Mouse (Mus musculus) gastrocnemius, postnatal 10 days (tissue): Measurements from ENCODE around the gene Nfya. TPM values are rescaled to one million over a fixed set of nuclear protein-coding genes. Genes with fewer than 3 reads are reported as not detected.

Source experiments
- DNase-seq: peaks from one replicate; pipeline ENCODE4 v3.0.0; 2021; ENCODE audit warnings: mixed read lengths
- total RNA-seq, 2 experiments: library from RNA; stranded (reverse); gene quantifications; 2 replicates each; pipeline ENCODE4 v1.2.3; 2021

Nfya gene
- total RNA-seq, 2 experiments from 2014 or later, result 11.3 to 19.2 TPM

DNA sequence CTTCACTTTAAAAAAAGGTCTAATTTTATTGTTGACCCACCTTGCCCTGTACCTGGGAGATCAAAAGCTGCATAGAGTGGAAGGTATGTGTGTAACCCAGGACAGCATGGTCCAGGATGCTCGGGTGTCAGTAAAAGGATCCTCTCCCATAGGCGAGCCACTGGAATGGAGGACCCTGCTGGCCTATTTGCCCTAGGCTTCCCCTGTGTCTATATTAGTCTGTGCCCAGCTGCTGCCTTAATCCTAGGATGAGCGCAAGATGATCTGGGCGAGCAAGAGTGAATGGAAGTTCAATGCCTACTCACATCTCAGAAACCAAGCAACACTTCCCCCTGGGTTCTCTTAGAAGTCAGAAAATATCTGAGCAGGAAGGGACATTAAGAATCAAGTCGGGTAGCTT is 21.3 kb upstream of the Nfya start:
- no peak for DNase-seq

DNA sequence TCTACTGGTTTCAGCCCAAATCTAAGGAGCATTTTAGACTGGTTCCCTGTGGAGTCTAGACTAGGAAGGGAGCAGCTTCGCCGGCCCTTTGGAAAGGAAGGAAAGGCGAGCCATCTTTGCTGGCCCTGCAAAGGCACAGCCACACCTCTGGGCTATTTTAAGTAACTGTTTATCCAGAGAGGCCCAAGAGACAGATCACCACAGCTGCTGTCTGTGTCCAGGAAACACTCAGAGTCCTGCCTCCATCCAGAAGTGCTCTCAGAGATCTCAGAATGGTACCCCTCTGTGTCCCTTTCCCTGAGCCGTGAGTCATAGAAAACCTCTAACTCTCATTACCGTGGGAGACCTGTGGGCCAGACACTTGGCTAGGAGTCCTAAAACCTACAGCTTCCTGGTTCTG is 20.7 kb upstream of the Nfya start:
- no peak for DNase-seq

DNA sequence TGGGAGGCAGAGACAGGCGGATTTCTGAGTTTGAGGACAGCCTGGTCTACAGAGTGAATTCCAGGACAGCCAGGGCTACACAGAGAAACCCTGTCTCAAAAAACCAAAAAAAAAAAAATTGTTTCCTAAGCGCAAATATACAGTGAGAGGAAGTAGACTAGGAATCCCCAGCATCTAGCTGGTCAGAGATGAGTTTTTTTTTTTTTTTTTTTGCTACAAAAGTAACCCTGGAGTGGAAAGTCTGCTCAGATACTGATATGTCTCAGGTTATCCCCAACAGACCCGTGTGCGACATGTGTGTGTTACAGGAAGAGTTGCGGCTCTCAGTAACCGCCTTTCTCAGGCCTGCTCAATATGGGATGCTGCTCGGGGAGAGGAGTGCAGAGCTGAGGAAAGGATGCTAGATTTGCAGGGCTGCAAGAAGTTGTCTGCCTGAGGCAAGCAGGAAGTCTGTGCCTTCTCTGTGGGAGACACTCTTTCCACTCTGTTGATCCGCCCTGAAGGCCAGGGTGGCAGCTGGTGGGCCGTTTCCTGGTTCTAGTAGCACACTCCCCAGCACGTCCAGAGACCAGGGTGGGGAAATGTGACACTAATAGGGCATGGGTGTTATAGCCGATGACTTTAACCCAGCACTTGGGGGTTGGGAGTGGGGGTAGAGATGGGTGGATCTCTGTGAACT is 18.3 kb upstream of the Nfya start:
- no peak for DNase-seq

DNA sequence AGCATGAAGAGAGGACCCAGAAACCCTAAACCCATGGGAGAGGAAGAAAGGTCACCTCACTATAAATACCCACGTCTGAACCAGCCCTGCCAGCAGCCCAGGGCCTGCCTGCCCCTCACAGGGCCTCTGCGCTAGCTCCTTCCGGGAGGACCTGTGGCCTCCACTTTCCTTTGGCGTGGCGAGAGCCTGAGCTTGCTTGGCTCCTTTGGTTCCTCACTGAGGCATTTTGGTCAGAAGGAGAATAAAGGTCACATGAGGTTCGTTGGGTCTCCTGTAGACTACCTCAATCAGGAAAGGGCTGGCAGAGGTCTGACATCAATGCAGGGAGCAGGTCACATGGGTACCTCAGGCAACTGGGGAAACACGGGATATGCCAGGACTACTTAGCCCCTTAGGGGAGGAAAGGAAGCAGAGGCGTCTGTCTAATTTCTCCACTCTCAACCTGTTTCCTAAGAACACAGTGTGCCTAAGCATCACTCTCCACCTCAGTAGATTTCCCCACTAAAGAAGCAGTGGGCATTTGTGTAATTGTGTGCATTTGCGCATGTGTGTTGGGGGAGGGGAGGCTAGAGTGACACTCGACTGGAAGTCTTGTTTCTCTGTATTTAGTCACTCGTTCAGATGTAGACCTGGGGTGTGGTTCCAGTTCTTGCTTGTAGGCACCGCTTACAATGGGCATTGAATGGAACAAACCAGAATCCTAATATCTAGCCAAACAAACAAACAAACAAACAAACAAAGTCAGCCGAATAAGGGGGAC is 17.5 kb upstream of the Nfya start:
- DNase-seq, result peak; percentile 34

DNA sequence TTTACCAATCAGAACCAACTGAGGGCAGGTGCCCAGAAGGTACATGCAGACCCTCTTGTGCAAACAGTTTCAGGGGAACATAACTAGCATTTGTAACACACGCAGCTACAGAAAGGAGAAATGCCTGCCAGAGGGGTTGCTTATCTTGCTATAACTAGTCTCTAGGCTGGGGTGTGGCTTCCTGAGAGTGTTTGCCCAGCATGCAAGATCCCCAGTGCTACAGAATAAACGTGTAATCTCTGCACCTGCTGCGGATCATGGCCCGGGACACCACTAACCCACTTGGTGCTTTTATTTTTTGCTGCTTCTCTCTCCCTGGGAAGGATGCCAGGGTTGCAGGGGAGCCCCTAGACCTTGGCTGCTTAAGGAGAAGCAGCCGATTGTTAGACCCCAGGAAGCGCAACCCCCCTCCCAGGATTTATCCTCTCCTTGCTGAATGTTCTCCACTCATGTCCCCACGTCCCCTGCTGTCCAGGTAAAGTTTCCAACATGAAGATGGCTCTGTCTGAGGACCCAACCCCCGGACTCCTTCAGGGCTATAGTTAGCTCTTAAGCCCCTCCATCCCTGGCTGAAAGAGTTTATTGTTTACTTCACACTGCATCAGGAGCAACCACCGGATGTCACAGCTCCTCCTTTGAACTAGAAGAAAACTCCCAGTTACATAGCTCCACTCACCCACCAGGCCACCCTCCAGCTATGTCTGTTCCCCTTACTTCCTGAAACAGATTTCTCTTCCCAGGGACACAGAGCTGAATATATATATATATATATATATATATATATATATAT is 16.3 kb upstream of the Nfya start:
- DNase-seq, result no peak

DNA sequence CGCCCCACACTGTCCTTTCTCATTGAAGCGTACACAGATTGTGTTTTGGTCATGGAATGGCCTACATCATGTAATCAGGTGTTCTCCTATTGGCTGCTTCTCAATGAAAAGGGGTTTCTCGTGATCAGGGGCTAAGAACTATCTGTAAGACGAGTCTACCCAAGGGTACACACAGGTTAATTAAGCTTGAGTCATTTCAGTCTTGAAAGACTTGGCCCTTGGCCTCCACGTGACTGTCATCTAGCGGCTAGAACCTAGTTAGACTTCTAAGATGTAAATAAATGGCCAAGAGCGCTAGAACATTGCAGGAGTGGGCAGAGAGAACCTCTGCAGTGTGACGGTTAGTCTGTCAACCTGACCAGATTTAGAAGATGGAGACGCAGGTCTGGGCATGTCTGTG is 14.5 kb upstream of the Nfya start:
- DNase-seq, result no peak

DNA sequence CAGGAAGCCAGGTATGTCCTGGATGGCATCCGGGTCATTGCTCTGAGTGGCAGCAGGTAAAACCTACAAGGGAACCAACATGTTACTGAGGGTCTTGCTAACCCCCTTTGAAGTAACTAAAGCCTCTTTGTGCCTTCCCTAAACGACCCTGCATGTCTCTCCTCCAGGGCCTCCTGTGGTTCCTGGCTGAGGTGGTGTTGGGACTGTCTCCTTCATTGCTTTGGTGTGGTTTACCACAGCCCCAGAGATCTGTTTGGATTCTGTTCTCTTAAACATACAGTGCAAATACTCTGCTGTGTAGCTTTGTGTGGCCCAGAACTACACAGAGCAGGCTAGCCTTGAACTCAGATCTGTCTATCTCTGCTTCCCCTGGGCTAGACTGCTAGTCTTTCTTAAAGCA is 9.9 kb upstream of the Nfya start:
- DNase-seq, result no peak

DNA sequence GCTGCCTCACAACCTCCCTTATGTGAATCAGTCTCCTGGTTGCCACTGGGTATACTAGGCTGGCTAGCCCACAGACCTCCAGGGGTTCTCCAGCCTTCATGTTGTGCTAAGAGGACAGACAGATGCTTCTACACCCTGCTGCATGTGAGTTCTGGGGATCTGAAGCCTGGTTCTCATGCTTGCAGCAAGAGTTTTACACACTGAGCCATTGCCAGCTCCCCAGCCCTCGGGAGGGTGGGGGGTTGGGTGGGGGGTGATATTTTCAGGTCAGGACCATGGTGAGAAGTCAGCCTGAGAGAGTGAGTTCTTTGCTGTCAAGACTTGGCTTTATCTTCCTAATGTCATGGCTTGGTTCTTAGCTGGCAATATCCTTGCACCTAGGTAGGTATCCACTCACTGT is 9.1 kb upstream of the Nfya start:
- no peak for DNase-seq

DNA sequence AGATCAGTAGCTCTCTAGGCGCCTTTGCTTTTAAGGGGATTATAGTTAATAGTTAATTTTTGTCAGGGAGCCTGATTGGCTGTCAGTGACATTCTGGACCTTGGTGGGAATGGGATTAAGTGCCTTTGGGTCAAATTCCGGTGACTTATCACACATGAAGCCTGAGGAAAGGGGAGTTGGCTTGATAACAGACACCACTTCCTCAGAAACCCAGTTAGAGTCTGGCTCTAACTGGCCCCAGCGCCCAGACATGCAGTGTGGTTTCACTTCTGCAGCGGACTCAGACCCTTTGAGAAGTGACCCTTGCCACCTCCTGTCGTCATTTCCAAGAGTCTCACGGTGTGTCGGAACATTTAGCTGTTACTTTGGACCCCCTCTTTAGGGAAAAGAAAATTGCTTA is 8.5 kb upstream of the Nfya start:
- no peak for DNase-seq

DNA sequence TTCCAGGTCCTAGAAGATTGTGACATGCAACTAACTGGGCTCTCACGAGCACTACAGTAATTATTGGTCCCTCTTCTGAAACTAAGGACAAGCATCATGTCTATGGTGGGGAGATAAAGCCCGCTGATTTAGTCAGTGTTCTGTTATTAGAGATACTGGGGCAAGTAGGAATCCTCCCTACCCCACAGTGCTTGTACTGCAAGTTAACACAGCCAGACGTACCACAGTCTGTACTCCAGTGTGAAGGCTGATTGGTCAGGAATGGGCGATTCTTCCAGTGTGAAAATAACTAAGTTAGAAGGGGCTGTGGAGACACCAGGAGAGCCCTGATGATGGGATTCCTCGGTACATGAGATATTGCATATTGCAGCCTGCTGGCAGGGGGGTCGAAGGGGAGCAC is 7.8 kb upstream of the Nfya start:
- DNase-seq, result no peak

DNA sequence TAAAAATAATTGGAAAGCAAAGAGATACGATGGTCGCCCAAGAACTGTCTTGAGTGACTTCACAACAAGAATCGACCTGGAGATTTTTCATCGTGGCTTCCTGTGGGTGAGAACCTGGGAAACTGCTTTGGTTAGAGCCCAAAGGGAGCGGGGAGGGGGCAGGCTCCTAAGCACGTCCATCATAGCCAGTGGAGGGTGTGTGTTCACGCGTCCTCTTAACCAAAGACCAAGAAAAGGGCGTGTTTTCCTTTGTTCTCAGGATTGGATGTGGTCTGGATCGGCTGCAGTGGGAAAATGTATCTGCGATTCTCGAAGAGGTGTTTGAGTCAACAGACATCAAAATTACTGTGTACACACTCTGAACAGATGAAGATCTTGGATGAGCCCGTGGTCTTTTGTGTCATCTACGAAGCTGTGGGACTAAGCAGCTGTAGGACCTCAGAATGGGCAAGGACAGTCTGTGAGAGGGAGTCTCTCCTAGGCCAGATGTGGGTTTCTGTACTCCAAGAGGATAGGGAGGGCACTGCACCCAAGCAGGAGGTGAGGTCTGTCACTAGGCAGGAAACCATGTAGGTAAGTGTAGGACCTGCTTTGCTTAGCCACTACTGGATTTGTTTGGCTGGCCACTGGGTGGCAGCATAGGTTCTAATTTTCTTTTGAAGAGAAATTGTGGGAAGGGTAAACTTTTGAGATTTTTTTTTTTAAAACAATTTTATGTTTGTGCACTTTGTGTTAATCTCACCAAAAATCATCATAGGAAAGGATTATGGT is 6.9 kb upstream of the Nfya start:
- peak; percentile 62 for DNase-seq

DNA sequence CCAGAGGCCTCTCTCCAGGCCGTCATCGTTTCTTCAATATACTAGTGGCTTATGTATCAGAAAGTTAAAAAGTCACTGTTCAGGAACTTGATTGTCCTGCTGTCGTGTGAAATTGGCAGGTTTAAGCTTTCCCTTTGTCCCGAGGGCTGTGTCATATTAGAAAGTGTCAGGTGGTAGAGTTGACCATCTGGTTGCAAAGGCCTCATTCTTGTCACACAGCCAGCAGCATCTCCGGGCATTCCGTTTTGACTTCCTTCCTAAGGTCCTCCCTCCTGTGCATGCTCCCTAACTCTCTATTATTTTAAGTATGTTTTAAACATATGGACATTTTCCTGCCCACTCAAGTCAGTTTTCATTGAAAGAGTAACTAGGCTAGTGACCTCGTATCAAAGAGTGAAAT is 6.3 kb upstream of the Nfya start:
- no peak for DNase-seq

DNA sequence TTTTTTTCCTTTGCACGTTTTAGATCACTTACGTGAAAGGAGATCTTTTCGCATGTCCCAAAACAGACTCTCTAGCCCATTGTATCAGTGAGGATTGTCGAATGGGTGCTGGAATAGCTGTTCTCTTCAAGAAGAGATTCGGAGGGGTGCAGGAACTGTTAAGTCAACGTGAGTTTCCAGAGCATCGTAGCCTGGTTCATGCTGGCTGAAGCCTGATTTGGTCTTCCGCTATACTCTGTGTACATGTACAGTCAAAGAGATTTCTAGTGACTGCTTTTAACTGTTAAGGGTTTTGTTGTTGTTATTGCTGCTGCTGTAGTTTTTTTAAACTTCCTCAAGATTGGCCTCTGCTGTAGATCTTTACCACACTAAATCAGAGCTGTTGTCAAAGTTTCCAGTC is 1.5 kb upstream of the Nfya start:
- no peak for DNase-seq

DNA sequence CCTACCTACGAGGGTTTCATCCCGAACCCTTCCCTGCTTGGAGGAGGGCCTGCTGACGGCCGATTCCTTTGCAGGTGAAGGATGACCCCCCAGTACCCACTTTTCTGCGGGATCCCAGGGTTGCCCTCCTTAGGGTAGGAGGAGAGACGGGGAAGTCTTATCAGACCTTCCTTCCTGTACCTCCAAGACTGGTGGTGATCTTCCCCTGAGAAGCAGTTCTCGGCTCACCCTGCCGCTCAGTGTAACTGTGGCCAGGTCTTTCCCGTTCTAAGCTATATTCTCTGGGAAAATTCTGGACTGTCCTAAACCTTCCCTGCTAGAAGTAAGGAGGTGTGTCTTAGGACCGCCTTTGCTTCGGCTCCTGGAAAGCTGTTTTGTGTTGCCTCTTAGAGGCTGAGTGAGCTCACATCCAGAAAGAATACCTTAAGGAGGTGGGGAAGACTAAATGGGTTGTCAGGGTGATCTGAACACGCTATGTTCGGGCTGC is 636 bp upstream of the Nfya start:
- DNase-seq, result no peak

DNA sequence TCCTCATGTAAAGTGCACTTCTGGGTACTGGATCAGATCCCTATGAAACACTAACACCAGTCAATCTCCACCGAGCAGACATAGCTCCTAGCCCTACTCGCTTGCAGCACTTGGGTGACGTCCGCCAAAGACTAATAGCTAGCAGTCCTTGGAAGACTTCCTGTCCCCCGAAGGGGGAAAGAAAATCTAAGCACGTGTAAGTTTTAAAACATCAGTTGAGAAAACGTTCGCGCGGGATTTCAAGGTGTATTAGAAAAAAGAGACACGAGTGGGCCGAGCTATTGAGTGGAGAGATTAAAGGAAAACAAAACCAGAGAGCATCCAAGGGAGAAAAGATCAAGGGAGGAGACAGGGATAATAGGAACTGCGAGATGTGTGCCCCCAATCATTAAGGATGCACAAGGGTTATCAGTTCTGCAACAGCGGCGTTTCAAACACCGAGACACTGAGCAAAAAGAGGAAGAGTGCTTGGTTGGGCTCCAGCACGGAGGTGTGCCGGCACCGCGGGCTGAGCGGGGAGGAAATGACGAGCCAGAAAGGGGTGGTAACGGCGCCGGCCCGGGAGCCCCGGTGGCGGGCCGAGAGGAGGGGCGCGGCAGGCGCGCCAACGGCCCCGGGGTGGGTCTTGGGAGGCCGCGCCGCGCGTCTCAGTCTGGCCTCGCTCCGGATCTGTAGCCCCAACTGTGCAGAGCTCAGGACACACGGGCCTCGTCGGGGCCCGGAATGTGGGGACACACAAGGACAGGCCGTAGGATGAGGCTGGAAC is 997 bp downstream of the Nfya start:
- DNase-seq, result peak; percentile 74

DNA sequence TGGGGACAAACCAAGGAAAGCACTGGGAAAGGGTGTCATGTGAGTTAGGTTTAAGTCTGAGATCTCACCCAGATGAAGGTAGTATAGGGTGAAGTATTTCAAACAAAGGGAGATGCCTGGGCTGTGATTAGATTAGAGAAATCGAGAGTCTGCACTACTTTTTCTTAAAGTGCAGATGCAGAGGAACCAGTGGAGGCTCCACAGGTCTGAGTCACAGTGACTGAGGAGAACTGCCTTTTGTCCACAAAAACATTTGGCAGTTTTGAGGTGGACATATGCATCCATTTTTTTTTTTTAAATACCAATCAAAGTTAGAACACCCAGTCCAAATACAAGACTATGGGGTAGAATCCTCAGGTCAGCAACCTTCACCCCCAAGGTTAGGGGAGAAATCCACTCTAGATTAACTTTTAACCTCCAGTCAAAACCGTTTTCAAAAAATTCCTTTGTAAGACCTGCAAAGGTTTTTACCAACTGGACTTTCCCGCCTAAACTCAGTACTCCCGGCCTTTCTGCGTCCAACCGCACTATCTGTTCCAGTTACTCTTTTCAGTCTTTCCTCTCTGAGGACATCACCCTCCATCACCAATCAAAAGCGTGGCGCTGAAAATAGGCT is 1.7 kb downstream of the Nfya start:
- no peak for DNase-seq

DNA sequence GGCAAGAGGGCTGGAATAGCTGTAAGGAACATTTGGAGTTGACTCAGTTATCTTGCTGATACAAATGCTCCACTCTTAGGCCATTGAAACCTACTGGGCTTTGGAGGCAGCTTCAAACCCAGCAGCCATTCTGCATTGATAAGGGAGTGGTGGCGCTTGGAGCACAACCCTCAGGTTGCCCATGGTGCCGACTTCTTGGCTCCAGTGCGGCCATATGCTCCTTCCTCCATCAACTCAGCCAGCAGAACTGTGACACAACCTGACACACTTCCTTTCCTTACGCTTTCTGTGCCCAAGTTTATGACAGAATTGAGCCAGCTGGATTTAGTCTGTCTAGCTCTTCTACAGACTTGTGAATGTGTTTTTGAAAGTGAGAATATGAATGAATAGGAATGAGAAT is 2.6 kb downstream of the Nfya start:
- DNase-seq, result no peak

DNA sequence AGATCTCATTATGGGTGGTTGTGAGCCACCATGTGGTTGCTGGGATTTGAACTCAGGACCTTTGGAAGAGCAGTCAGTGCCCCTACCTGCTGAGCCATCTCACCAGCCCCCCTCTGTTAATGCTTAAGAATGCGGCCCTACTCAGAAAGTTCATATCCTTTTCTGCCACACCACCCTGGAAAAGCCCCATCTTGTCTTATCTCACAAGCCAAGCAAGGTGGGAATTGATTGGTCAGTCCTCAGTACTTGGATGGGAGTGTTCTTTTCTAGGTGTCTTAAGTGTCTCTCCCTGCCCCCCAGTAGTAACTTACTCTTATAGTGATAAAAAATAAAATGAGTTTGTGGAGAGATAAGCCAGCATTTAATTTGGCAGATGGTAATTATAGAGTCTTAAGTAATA is 5.0 kb downstream of the Nfya start:
- no peak for DNase-seq

DNA sequence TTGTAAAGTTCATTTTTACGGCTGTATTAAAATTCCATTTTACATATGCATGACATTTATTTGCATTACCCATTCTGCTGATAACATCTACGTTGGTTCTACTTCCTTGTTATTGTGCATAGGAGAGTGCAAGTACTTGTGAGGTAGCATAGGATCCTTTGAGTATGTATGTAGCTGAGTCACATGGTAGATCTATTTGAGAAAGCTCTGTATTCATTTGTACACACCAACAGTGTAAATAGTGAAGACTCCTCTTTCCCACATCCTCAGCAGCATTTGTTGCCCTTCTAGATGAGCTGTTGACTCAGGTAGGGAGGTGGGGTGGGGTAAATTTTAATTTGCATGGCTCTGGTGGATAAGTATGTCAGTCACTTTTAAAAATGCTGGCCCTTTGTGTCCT is 5.9 kb downstream of the Nfya start:
- DNase-seq, result no peak

DNA sequence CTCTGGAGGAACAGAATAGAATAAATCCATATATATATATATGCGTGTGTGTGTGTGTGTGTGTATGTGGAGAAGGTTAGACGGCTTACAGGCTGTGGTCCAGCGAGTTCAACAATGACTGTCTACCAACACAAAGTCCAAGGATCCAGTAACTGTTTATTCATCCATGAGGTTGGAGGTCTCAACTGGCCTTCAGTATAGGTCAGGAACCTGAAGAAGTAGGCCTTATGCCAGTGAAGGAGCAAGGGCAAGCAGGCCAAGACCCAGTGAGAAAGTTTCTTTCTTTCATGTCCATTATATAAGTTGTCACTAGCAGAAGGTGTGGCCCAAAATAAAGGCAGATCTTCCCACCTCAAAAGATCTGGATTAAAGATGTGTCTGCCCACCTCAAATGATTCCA is 7.0 kb downstream of the Nfya start:
- no peak for DNase-seq

DNA sequence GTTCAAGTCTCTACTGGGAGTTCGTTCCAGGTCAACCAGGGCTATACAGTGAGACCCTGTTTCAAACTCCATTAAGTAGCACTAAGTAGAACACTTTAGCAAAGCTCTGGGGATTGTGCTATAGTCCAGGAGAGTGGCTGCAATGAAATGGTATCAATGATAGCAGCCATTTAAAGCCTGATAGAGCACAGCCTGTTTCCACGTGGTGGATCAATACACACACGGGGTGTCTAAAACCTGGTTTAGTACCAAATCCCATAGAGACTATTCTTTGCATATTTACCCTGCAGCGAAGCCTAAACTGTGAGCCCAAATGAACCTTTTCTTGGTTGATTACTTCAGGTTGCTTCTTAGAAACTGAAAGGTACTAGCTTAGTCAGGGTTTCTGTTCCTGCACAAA is 8.0 kb downstream of the Nfya start:
- DNase-seq, result no peak
